Mouse (Mus musculus) hindbrain, embryonic 14.5 days (tissue): ENCODE results near the gene Naa20. TPM values are rescaled to one million over a fixed set of nuclear protein-coding genes. Genes with fewer than 3 reads are reported as not detected.

Experiments used
- ATAC-seq: fragments of 200-750 bp; cut with Nextera tagmentation; 2 replicates; pipeline ENCODE4 v1.8.0; 2017; ENCODE audit warnings: moderate number of reproducible peaks, mild to moderate bottlenecking, moderate TSS enrichment, moderate library complexity; ENCODE audit not compliant: low FRiP score
- DNase-seq: peaks from one replicate; pipeline ENCODE4 v3.0.0-alpha.2; 2015; ENCODE audit warnings: low spot score
- H3K27ac ChIP-seq: fragments of 300-500 bp; sonication (generic); 2 replicates; pipeline ENCODE4 v1.5.1; 2014; ENCODE audit warnings: mild to moderate bottlenecking, moderate library complexity
- H3K27me3 ChIP-seq: fragments of 300-500 bp; sonication (generic); 2 replicates; pipeline ENCODE4 v1.6.1; 2014; ENCODE audit warnings: mild to moderate bottlenecking, low read length, mixed read lengths; ENCODE audit not compliant: control insufficient read depth, insufficient read depth
- H3K36me3 ChIP-seq: fragments of 300-500 bp; sonication (generic); replicated peaks from 2 replicates; pipeline ENCODE4 v1.6.1; 2014; ENCODE audit not compliant: control insufficient read depth, insufficient read depth
- H3K4me1 ChIP-seq: fragments of 300-500 bp; sonication (generic); replicated peaks from 2 replicates; pipeline ENCODE4 v1.6.1; 2014; ENCODE audit warnings: antibody characterized with exemption, low read length, mixed read lengths; ENCODE audit not compliant: control insufficient read depth, insufficient read depth
- H3K4me2 ChIP-seq: fragments of 300-500 bp; sonication (generic); replicated peaks from 2 replicates; pipeline ENCODE4 v1.6.1; 2014; ENCODE audit warnings: mild to moderate bottlenecking, moderate library complexity
- H3K4me3 ChIP-seq: fragments of 300-500 bp; sonication (generic); replicated peaks from 2 replicates; pipeline ENCODE4 v1.5.1; 2014; ENCODE audit warnings: mild to moderate bottlenecking, low read length
- H3K9ac ChIP-seq: fragments of 300-500 bp; sonication (generic); 2 replicates; pipeline ENCODE4 v1.6.1; 2014
- H3K9me3 ChIP-seq: fragments of 300-500 bp; sonication (generic); 2 replicates; pipeline ENCODE4 v1.6.1; 2016; ENCODE audit warnings: low read length; ENCODE audit not compliant: control insufficient read depth
- WGBS: fragments of 180-500 bp; shearing (Covaris S2); extraction: QIAGEN DNeasy Blood & Tissue Kit; methylation state at CpG from one replicate; pipeline ENCODE4 v1.1.7; 2014; 5-methylcytosine and 5-hydroxymethylcytosine counted together
- polyA plus RNA-seq: library from polyadenylated mRNA; unstranded; fragments of >200 nt; fragmentation: Nextera tagmentation; extraction: Ambion mirVana; gene quantifications from 2 replicates; pipeline ENCODE4 v1.2.1, GENCODE M21; 2014

Naa20 gene
- polyA plus RNA-seq, 1 experiment from 2014 or later, result 138 TPM

GRCm38 (mm10) chr2:145866238-145866637 lies 35.7 kb upstream of the Naa20 start:
- no peak overlapping the region for H3K27ac ChIP-seq
- H3K4me3 ChIP-seq, result no peak overlapping the region
- ATAC-seq (no peak), DNase-seq (no peak)
- no peaks in the 10 kb centered on the region for H3K27me3 ChIP-seq
- no peaks in the 10 kb centered on the region for H3K9me3 ChIP-seq
- WGBS, result 96% methylated on average over 3 of the region's 3 CpGs
- H3K36me3 ChIP-seq, result no peaks in the 10 kb centered on the region
- H3K4me1 ChIP-seq, result no peaks in the 10 kb centered on the region; the same call in 1 of the 2 replicates
- no peak overlapping the region for H3K4me2 ChIP-seq
- H3K9ac ChIP-seq, result no peak overlapping the region

- H3K36me3 ChIP-seq, result no peaks in the 10 kb centered on the region
- no peak overlapping the region for H3K27ac ChIP-seq
- H3K4me1 ChIP-seq, result no peaks in the 10 kb centered on the region; the same call in 1 of the 2 replicates
- no peak overlapping the region for H3K4me2 ChIP-seq
- WGBS, result 96% methylated on average over 11 of the region's 11 CpGs
- no peak for ATAC-seq
- no peak overlapping the region for H3K9ac ChIP-seq
- no peak overlapping the region for H3K4me3 ChIP-seq
- H3K9me3 ChIP-seq, result no peaks in the 10 kb centered on the region
- no peak for DNase-seq
- no peaks in the 10 kb centered on the region for H3K27me3 ChIP-seq
These were observed 35.0 kb upstream of the Naa20 start for GRCm38 (mm10) chr2:145866695-145867449.

- Histone ChIP-seq H3K27ac (no peak overlapping the region), H3K4me3 (no peak overlapping the region), H3K9ac (no peak overlapping the region), H3K4me2 (no peak overlapping the region), H3K27me3 (no peaks in the 10 kb centered on the region), H3K9me3 (no peaks in the 10 kb centered on the region), H3K4me1 (no peaks in the 10 kb centered on the region), H3K36me3 (0 out of 2 replicates have a peak, but pooled peaks cover under 1% of the 10 kb centered on the region)
- WGBS, result 95% methylated on average over 4 of the region's 4 CpGs
- DNase-seq (no peak), ATAC-seq (no peak)
These were observed 30.6 kb upstream of the Naa20 start for GRCm38 (mm10) chr2:145871308-145871707.

GRCm38 (mm10) chr2:145872099-145872498 lies 29.8 kb upstream of the Naa20 start:
- H3K9me3 ChIP-seq, result no peaks in the 10 kb centered on the region

GRCm38 (mm10) chr2:145873953-145874352 lies 27.9 kb upstream of the Naa20 start:
- ATAC-seq, result no peak

More at GRCm38 (mm10) chr2:145872099-145872498, 29.8 kb upstream of the Naa20 start:
- WGBS, result 96% methylated on average over 1 of the region's 1 CpGs
- ATAC-seq (no peak), DNase-seq (no peak)
- H3K4me2 ChIP-seq, result no peak overlapping the region
- H3K9ac ChIP-seq, result no peak overlapping the region
- peaks cover 8% of the 10 kb centered on the region; the same call in 1 of the 2 replicates for H3K36me3 ChIP-seq
- H3K4me1 ChIP-seq, result no peaks in the 10 kb centered on the region
- no peak overlapping the region for H3K27ac ChIP-seq
- H3K4me3 ChIP-seq, result no peak overlapping the region
- H3K27me3 ChIP-seq, result no peaks in the 10 kb centered on the region

GRCm38 (mm10) chr2:145874879-145875482 lies 26.9 kb upstream of the Naa20 start:
- WGBS, result 74% methylated on average over 3 of the region's 3 CpGs
- Histone ChIP-seq H3K4me3 (no peak overlapping the region), H3K4me2 (no peak overlapping the region), H3K27me3 (no peaks in the 10 kb centered on the region), H3K9ac (no peak overlapping the region), H3K4me1 (no peaks in the 10 kb centered on the region), H3K9me3 (no peaks in the 10 kb centered on the region), H3K27ac (no peak overlapping the region), H3K36me3 (peaks cover 25% of the 10 kb centered on the region)
- no peak for DNase-seq
- ATAC-seq, result no peak

More at GRCm38 (mm10) chr2:145873953-145874352, 27.9 kb upstream of the Naa20 start:
- no peak overlapping the region for H3K4me2 ChIP-seq
- no peak overlapping the region for H3K9ac ChIP-seq
- no peaks in the 10 kb centered on the region for H3K27me3 ChIP-seq
- H3K4me1 ChIP-seq, result no peaks in the 10 kb centered on the region
- H3K9me3 ChIP-seq, result no peaks in the 10 kb centered on the region
- peaks cover 18% of the 10 kb centered on the region for H3K36me3 ChIP-seq
- no peak for DNase-seq
- H3K27ac ChIP-seq, result no peak overlapping the region
- 79% methylated on average over 1 of the region's 1 CpGs for WGBS
- H3K4me3 ChIP-seq, result no peak overlapping the region

GRCm38 (mm10) chr2:145877191-145877590 lies 24.7 kb upstream of the Naa20 start:
- no peak for DNase-seq
- Histone ChIP-seq H3K4me2 (no peak overlapping the region), H3K4me1 (no peaks in the 10 kb centered on the region), H3K36me3 (peaks cover 32% of the 10 kb centered on the region), H3K9ac (no peak overlapping the region), H3K4me3 (no peak overlapping the region), H3K27ac (no peak overlapping the region), H3K9me3 (no peaks in the 10 kb centered on the region), H3K27me3 (no peaks in the 10 kb centered on the region)
- ATAC-seq, result no peak
- 93% methylated on average over 3 of the region's 3 CpGs for WGBS

GRCm38 (mm10) chr2:145880887-145881747 lies 20.8 kb upstream of the Naa20 start:
- Histone ChIP-seq H3K9me3 (no peaks in the 10 kb centered on the region), H3K27me3 (no peaks in the 10 kb centered on the region), H3K4me1 (no peaks in the 10 kb centered on the region; the same call in 1 of the 2 replicates), H3K27ac (no peak overlapping the region), H3K4me3 (no peak overlapping the region), H3K36me3 (peaks cover 45% of the 10 kb centered on the region), H3K4me2 (no peak overlapping the region), H3K9ac (no peak overlapping the region)
- DNase-seq, result no peak
- ATAC-seq, result no peak
- WGBS, result 69% methylated on average over 11 of the region's 11 CpGs

GRCm38 (mm10) chr2:145881932-145882331 lies 20.0 kb upstream of the Naa20 start:
- DNase-seq (no peak), ATAC-seq (no peak)
- H3K27ac ChIP-seq, result no peak overlapping the region
- H3K4me3 ChIP-seq, result no peak overlapping the region
- no peaks in the 10 kb centered on the region for H3K27me3 ChIP-seq
- no peaks in the 10 kb centered on the region for H3K9me3 ChIP-seq
- no peaks in the 10 kb centered on the region; the same call in 1 of the 2 replicates for H3K4me1 ChIP-seq
- WGBS, result 76% methylated on average over 5 of the region's 5 CpGs
- no peak overlapping the region for H3K9ac ChIP-seq
- peaks cover 38% of the 10 kb centered on the region for H3K36me3 ChIP-seq
- H3K4me2 ChIP-seq, result no peak overlapping the region
